Mouse (Mus musculus) heart, embryonic 11.5 days (tissue): ENCODE results near the gene Cactin. TPM values are rescaled to one million over a fixed set of nuclear protein-coding genes. Genes with fewer than 3 reads are reported as not detected.
A peak's percentile ranks its signal among the peaks of the same experiment; 100 is the strongest.

Experiments
- ATAC-seq: fragments of 200-750 bp; cut with Nextera tagmentation; replicated peaks from 2 replicates; pipeline ENCODE4 v1.8.0; 2017; ENCODE audit warnings: moderate library complexity; ENCODE audit not compliant: insufficient number of reproducible peaks, low FRiP score, low TSS enrichment
- H3K27ac ChIP-seq: fragments of 300-500 bp; sonication (generic); 2 replicates; pipeline ENCODE4 v1.5.1; 2014; ENCODE audit warnings: mild to moderate bottlenecking, low read depth, low read length
- H3K27me3 ChIP-seq: fragments of 300-500 bp; sonication (generic); 2 replicates; pipeline ENCODE4 v1.6.1; 2014; ENCODE audit warnings: mild to moderate bottlenecking, low read length, mixed read lengths; ENCODE audit not compliant: control insufficient read depth, insufficient read depth
- H3K36me3 ChIP-seq: fragments of 300-500 bp; sonication (generic); 2 replicates; pipeline ENCODE4 v1.6.1; 2014; ENCODE audit warnings: mild to moderate bottlenecking, low read length, moderate library complexity, mixed read lengths; ENCODE audit not compliant: control insufficient read depth, insufficient read depth
- H3K4me1 ChIP-seq: fragments of 300-500 bp; sonication (generic); 2 replicates; pipeline ENCODE4 v1.6.1; 2014; ENCODE audit warnings: low read length; ENCODE audit not compliant: control insufficient read depth, insufficient read depth
- H3K4me2 ChIP-seq: fragments of 300-500 bp; sonication (generic); 2 replicates; pipeline ENCODE4 v1.6.1; 2014; ENCODE audit warnings: mild to moderate bottlenecking, moderate library complexity
- H3K4me3 ChIP-seq: fragments of 300-500 bp; sonication (generic); 2 replicates; pipeline ENCODE4 v1.5.1; 2014; ENCODE audit warnings: low read depth, low read length
- H3K9ac ChIP-seq: fragments of 300-500 bp; sonication (generic); 2 replicates; pipeline ENCODE4 v1.6.1; 2014; ENCODE audit warnings: mild to moderate bottlenecking, low read depth, low read length, moderate library complexity
- H3K9me3 ChIP-seq: fragments of 300-500 bp; sonication (generic); replicated peaks from 2 replicates; pipeline ENCODE4 v1.6.1; 2016; ENCODE audit warnings: low read length; ENCODE audit not compliant: control insufficient read depth
- WGBS: fragments of 180-500 bp; shearing (Covaris S2); extraction: QIAGEN DNeasy Blood & Tissue Kit; methylation state at CpG from one replicate; pipeline ENCODE4 v1.1.7; 2014; ENCODE audit not compliant: insufficient replicate concordance; 5-methylcytosine and 5-hydroxymethylcytosine counted together
- polyA plus RNA-seq: library from polyadenylated mRNA; unstranded; fragments of >200 nt; fragmentation: Nextera tagmentation; extraction: Ambion mirVana; gene quantifications from 2 replicates; pipeline ENCODE4 v1.2.1, GENCODE M21; 2014

Cactin gene
- polyA plus RNA-seq, 1 experiment from 2014 or later = 20.2 TPM

GRCm38 (mm10) chr10:81301321-81301720 lies 19.6 kb upstream of the Cactin start:
- H3K9ac ChIP-seq = no peak overlapping the region
- H3K4me3 ChIP-seq = no peak overlapping the region
- H3K36me3 ChIP-seq = peaks cover 2% of the 10 kb centered on the region; the same call in 1 of the 2 replicates
- H3K27ac ChIP-seq = no peak overlapping the region
- H3K9me3 ChIP-seq = no peaks in the 10 kb centered on the region
- H3K4me1 ChIP-seq = peaks cover 66% of the 10 kb centered on the region
- H3K27me3 ChIP-seq = no peaks in the 10 kb centered on the region
- 81% methylated on average over 9 of the region's 9 CpGs for WGBS
- ATAC-seq = no peak
- no peak overlapping the region for H3K4me2 ChIP-seq

GRCm38 (mm10) chr10:81302288-81302687 lies 18.6 kb upstream of the Cactin start:
- no peak; the same call in 1 of the 2 replicates for ATAC-seq
- H3K4me3 ChIP-seq = peak overlapping the region; percentile 17; the same call in 1 of the 2 replicates
- peaks cover 65% of the 10 kb centered on the region for H3K4me1 ChIP-seq
- WGBS = 54% methylated on average over 4 of the region's 4 CpGs
- H3K4me2 ChIP-seq = peak overlapping the region; percentile 50
- H3K9ac ChIP-seq = peak overlapping the region; percentile 52; the same call in 1 of the 2 replicates
- peak overlapping the region; percentile 70 for H3K27ac ChIP-seq
- no peaks in the 10 kb centered on the region for H3K9me3 ChIP-seq
- peaks cover 10% of the 10 kb centered on the region for H3K36me3 ChIP-seq
- H3K27me3 ChIP-seq = no peaks in the 10 kb centered on the region

GRCm38 (mm10) chr10:81302781-81303218 lies 18.1 kb upstream of the Cactin start:
- H3K27ac ChIP-seq = peak overlapping the region; percentile 70
- peak; percentile 47; the same call in 1 of the 2 replicates for ATAC-seq
- no peaks in the 10 kb centered on the region for H3K27me3 ChIP-seq
- peaks cover 61% of the 10 kb centered on the region for H3K4me1 ChIP-seq
- peak overlapping the region; percentile 50 for H3K4me2 ChIP-seq
- H3K9me3 ChIP-seq = no peaks in the 10 kb centered on the region
- H3K36me3 ChIP-seq = peaks cover 15% of the 10 kb centered on the region
- WGBS = 25% methylated on average over 14 of the region's 14 CpGs
- peak overlapping the region; percentile 52; the same call in 1 of the 2 replicates for H3K9ac ChIP-seq
- H3K4me3 ChIP-seq = peak overlapping the region; percentile 18

- Histone ChIP-seq H3K4me2 (peak overlapping the region; percentile 50), H3K27ac (peak overlapping the region; percentile 70), H3K4me1 (peaks cover 56% of the 10 kb centered on the region), H3K4me3 (peak overlapping the region; percentile 18; the same call in 1 of the 2 replicates), H3K36me3 (peaks cover 20% of the 10 kb centered on the region), H3K9ac (peak overlapping the region; percentile 52; the same call in 1 of the 2 replicates), H3K9me3 (no peaks in the 10 kb centered on the region), H3K27me3 (no peaks in the 10 kb centered on the region)
- 57% methylated on average over 10 of the region's 10 CpGs for WGBS
- no peak; the same call in 1 of the 2 replicates for ATAC-seq
Measured at GRCm38 (mm10) chr10:81303258-81303657, 17.6 kb upstream of the Cactin start.

GRCm38 (mm10) chr10:81303761-81304160 lies 17.1 kb upstream of the Cactin start:
- H3K27me3 ChIP-seq = no peaks in the 10 kb centered on the region
- no peak overlapping the region for H3K9ac ChIP-seq
- H3K4me3 ChIP-seq = no peak overlapping the region
- no peak overlapping the region for H3K27ac ChIP-seq
- 69% methylated on average over 7 of the region's 7 CpGs for WGBS
- H3K4me1 ChIP-seq = peaks cover 56% of the 10 kb centered on the region
- no peaks in the 10 kb centered on the region for H3K9me3 ChIP-seq
- peaks cover 22% of the 10 kb centered on the region for H3K36me3 ChIP-seq
- H3K4me2 ChIP-seq = no peak overlapping the region
- no peak for ATAC-seq

- Histone ChIP-seq H3K36me3 (peaks cover 28% of the 10 kb centered on the region), H3K4me1 (peaks cover 49% of the 10 kb centered on the region), H3K4me2 (no peak overlapping the region), H3K27me3 (no peaks in the 10 kb centered on the region), H3K4me3 (no peak overlapping the region), H3K9ac (no peak overlapping the region), H3K27ac (no peak overlapping the region), H3K9me3 (no peaks in the 10 kb centered on the region)
- WGBS = 22% methylated on average over 8 of the region's 9 CpGs
- ATAC-seq = no peak
Measured at GRCm38 (mm10) chr10:81304597-81305238, 16.2 kb upstream of the Cactin start.

- no peak overlapping the region for H3K27ac ChIP-seq
- H3K4me1 ChIP-seq = peaks cover 40% of the 10 kb centered on the region
- H3K9me3 ChIP-seq = no peaks in the 10 kb centered on the region
- 89% methylated on average over 14 of the region's 14 CpGs for WGBS
- H3K36me3 ChIP-seq = peaks cover 32% of the 10 kb centered on the region
- no peaks in the 10 kb centered on the region for H3K27me3 ChIP-seq
- H3K4me2 ChIP-seq = no peak overlapping the region
- H3K4me3 ChIP-seq = no peak overlapping the region
- no peak overlapping the region for H3K9ac ChIP-seq
- ATAC-seq = no peak
Measured at GRCm38 (mm10) chr10:81305663-81306062, 15.2 kb upstream of the Cactin start.

- WGBS = 92% methylated on average over 12 of the region's 12 CpGs
Measured at GRCm38 (mm10) chr10:81306173-81306668, 14.7 kb upstream of the Cactin start.

More at GRCm38 (mm10) chr10:81306173-81306668, 14.7 kb upstream of the Cactin start:
- H3K4me3 ChIP-seq = no peak overlapping the region
- no peak for ATAC-seq
- peaks cover 37% of the 10 kb centered on the region for H3K36me3 ChIP-seq
- H3K4me1 ChIP-seq = peaks cover 34% of the 10 kb centered on the region
- no peaks in the 10 kb centered on the region for H3K27me3 ChIP-seq
- no peak overlapping the region for H3K27ac ChIP-seq
- no peaks in the 10 kb centered on the region for H3K9me3 ChIP-seq
- no peak overlapping the region for H3K4me2 ChIP-seq
- H3K9ac ChIP-seq = no peak overlapping the region
